Mouse (Mus musculus) brown adipose tissue, adult 24 weeks (tissue): ENCODE measurements around the gene Olfml2a. TPM values are rescaled to one million over a fixed set of nuclear protein-coding genes. Genes with fewer than 3 reads are reported as not detected.

Experiments
- H3K27ac ChIP-seq: fragments of 200-500 bp; replicated peaks from 2 replicates; pipeline ENCODE4 v1.5.1; 2012; ENCODE audit warnings: low read depth, mild to moderate bottlenecking, low read length
- H3K4me1 ChIP-seq: fragments of 200-500 bp; 2 replicates; pipeline ENCODE4 v1.6.1; 2012; ENCODE audit warnings: low read length, mixed read lengths; ENCODE audit not compliant: control insufficient read depth, insufficient read depth, insufficient read length
- H3K4me3 ChIP-seq: fragments of 200-500 bp; 2 replicates; pipeline ENCODE4 v1.5.1; 2012; ENCODE audit warnings: low read depth, mild to moderate bottlenecking, low read length, moderate library complexity; ENCODE audit not compliant: insufficient read depth
- polyA plus RNA-seq: library from polyadenylated mRNA; stranded (reverse); fragments of >200 nt; gene quantifications from 2 replicates; pipeline ENCODE4 v1.2.4, GENCODE M21; 2012; ENCODE audit not compliant: missing spikeins, insufficient read depth, insufficient read length

Gene Olfml2a
- polyA plus RNA-seq, 1 experiment, result 4.9 TPM

DNA sequence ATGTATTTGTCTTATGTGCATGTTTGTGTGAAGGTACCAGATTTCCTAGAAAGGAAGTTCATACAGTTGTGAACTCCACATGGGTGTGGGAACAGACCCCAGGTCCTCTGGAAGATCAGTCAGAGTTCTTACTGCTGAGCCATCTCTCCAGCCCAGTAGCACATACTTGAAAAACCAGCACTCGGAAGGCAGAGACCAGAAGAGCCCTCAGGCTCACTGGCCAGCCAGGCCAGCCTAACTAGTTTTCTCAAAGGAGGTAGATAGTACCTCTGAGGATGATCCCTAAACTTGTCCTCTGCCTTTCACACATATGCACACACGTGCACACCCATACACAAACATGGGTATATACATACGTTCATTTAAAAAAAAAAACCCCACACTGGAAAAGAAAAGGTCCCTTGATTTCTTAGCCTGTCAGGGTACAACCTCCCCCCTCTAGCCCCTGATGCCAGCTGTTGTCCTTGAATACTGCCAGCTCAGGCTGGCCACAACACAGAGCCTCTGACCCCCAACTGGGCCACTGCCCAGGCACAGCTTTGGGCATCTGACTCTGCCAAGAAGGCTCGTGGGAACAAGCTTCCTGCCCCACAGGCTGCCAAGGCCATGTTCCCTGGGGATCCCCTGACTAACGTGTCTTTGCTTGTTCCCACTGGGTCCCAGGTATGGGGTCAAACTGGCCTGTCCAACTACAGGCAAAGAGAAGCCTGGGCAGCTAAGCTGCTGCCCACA is 21.5 kb downstream of the Olfml2a start:
- Histone ChIP-seq H3K27ac (peak overlapping the region; percentile 78), H3K4me1 (peaks cover 19% of the 10 kb centered on the region), H3K4me3 (no peak overlapping the region)

DNA sequence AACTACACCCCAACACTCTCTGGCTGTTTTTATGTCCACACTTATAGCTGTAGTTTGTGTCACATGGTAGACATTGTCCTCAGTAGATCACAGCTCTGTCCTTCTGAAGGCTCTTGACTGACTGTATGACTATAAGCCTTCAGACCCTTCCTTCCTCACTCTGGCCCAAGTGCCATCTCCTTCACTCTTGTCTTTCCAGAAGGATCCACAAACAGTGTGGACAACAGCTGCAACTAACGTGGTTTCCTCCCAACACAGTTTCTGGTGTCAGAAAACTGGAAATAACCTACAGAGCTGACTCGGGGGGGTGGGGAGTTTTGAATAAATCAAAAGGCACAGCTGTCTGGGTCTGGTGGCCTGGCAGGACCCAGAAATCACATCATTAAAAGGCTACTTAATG is 24.3 kb downstream of the Olfml2a start:
- Histone ChIP-seq H3K4me3 (no peak overlapping the region), H3K4me1 (peaks cover 7% of the 10 kb centered on the region), H3K27ac (no peak overlapping the region)

DNA sequence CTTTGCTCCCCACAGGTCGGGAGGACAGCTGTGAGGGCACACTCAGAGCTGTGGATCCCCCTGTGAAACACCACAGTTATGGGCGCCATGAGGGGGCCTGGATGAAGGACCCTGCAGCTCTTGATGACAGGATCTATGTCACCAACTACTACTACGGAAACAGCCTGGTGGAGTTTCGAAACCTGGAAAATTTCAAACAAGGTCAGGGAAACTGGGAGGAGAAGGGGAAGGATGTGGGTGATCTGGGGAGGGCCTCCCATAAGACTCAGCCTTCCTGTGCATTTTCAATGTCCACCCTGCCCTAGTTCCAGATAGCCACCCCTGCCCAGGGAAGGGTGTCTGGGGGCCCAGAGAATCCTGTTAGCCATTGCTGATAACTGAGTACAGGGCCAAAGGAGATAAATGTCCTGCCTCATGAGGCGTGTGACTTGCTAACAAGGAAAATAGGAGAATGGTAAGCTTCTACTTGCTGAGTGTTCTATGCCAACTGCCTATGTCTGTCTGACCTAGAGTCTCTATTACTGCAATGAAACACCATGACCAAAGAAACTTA is 26.0 kb downstream of the Olfml2a start:
- Histone ChIP-seq H3K27ac (no peak overlapping the region), H3K4me3 (no peak overlapping the region), H3K4me1 (peaks cover 2% of the 10 kb centered on the region; the same call in 1 of the 2 replicates)

DNA sequence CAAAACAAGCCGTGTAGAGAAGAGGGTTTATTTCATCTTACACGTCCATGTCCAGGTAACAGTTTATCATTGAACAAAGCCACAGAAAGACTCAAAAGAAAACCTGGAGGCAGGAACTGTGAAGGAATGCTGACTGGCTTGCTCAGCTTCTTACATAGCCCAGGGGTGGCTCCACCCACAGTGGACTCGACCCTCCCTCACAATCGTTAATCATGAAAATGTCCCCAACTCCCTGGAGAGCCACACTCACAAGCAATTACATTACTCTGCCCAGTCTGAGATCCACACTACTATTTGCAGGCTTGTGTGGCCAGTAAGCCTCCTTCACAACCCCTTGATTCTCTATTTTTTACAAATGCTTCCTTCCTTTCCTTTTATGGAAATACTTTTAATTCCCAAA is 32.4 kb downstream of the Olfml2a start:
- no peak overlapping the region for H3K27ac ChIP-seq
- no peak overlapping the region for H3K4me3 ChIP-seq
- no peaks in the 10 kb centered on the region for H3K4me1 ChIP-seq

DNA sequence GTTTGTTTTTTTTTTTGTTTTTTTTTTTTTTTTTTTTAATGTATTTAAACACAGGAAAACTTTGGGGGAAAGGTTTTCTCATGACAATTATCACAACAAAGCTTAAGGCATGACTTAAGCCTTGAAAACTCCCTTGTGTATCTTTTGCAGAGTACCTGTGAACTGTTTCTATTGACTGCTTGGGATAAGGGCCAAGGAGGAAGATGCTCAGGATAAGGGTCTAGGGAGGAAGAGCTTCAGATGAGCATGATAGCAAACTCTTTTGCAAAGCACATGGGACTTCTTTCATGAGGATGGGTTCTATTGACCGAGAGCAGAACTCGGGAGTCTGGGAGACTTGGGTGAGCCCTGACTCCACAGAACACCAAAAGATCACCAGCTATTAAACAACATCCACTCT is 37.9 kb downstream of the Olfml2a start:
- Histone ChIP-seq H3K27ac (no peak overlapping the region), H3K4me3 (no peak overlapping the region), H3K4me1 (peaks cover 2% of the 10 kb centered on the region)

DNA sequence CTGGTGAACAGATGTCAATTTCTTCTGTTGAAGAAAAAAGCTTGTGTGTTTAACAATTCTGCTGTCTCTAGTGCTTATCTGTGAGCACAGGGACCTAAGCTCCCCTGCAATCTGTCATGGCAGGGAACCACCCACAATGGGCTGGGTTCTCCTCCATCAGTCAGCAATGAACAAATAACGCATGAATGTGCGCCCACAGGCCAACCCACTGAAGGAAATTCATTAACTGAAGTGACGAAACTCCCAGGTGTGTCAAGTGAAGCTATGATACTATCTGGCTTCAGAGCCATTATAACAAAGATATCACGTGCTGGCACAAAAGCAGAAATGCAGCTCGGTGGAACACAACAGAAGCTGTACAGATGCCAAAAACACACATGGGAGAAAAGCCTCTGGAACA is 38.3 kb downstream of the Olfml2a start:
- Histone ChIP-seq H3K4me1 (peaks cover 3% of the 10 kb centered on the region), H3K27ac (no peak overlapping the region), H3K4me3 (no peak overlapping the region)

DNA sequence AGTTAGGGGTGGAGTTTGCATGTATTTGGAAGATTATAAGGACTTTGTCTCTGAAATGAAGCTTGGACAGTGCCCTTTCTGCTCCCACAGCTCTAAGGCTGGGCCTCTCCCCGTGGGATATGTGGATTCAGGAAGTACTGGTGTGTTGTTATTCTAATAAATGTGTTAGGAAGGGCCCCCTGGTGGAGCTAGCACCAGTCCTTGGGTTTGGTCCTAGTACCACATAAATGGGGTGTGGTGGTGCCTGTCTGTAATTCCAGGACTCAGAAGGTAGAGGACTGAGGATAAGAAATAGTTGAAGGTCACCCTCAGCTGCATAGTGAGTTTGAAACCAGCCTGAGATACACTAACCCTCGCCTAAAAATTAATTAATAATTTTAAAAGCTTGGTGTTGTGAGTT is 41.4 kb downstream of the Olfml2a start:
- peaks cover 19% of the 10 kb centered on the region for H3K4me1 ChIP-seq
- peak overlapping the region; percentile 64 for H3K27ac ChIP-seq
- no peak overlapping the region for H3K4me3 ChIP-seq

DNA sequence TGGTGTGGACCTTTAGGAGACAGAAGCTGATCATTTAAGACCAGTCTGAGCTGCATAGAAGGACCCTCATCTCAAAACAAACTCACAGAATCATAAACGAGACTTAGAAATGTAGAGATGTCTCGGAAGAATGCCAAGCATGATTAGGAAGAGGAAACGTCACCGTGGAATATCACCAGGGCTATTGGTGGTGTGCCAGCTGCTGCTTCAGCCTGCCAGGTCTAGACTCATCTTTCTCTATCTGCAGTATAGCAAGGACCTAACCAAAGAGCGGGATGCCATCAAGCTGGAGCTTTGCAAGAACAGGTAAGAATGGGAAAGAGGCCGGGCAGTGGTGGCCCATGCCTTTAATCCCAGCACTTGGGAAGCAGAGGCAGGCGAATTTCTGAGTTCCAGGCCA is 41.9 kb downstream of the Olfml2a start:
- Histone ChIP-seq H3K4me1 (peaks cover 19% of the 10 kb centered on the region), H3K4me3 (no peak overlapping the region), H3K27ac (0 out of 2 replicates have a peak overlapping the region, but pooled peaks have one; percentile 7)

DNA sequence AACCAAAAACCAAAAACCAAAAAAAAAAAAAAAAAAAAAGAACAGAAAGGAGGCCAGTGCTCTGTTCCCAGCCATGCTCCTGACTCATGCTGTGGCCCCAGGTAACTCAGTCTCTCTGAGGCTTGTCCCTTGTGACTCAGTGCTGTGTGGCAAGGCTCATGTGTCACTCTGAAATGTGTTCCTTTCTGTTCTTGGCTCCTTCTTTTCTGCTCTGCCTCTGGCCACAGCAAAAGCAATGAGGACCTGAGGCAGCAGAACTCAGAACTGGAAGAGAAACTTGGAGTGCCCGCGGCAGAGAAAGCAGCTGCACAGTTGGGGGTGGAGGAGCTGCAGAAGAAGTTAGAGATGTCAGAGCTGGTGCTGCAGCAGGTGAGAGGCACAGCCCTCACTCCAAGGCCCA is 42.4 kb downstream of the Olfml2a start:
- peaks cover 19% of the 10 kb centered on the region for H3K4me1 ChIP-seq
- no peak overlapping the region for H3K27ac ChIP-seq
- no peak overlapping the region for H3K4me3 ChIP-seq

DNA sequence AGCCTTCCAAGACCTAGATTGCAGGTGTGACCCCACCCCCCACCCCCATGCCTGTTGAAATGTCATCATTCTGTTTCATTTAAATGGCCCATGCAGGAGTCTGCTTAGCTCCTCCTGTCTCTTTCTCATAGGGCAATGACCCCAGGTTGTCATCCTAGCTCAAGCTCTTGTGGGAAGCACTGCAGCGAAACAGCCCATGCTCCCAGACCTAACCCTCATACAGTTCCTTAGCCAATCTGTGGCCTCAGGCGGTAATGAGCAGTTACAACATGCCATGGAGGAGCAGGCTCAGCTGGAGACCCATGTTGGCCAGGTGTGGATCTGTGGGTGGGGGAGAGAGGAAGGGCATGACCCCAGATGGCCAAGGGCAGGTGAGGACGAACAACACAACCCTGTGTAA is 43.4 kb downstream of the Olfml2a start:
- Histone ChIP-seq H3K4me3 (no peak overlapping the region), H3K27ac (no peak overlapping the region), H3K4me1 (peaks cover 19% of the 10 kb centered on the region)

DNA sequence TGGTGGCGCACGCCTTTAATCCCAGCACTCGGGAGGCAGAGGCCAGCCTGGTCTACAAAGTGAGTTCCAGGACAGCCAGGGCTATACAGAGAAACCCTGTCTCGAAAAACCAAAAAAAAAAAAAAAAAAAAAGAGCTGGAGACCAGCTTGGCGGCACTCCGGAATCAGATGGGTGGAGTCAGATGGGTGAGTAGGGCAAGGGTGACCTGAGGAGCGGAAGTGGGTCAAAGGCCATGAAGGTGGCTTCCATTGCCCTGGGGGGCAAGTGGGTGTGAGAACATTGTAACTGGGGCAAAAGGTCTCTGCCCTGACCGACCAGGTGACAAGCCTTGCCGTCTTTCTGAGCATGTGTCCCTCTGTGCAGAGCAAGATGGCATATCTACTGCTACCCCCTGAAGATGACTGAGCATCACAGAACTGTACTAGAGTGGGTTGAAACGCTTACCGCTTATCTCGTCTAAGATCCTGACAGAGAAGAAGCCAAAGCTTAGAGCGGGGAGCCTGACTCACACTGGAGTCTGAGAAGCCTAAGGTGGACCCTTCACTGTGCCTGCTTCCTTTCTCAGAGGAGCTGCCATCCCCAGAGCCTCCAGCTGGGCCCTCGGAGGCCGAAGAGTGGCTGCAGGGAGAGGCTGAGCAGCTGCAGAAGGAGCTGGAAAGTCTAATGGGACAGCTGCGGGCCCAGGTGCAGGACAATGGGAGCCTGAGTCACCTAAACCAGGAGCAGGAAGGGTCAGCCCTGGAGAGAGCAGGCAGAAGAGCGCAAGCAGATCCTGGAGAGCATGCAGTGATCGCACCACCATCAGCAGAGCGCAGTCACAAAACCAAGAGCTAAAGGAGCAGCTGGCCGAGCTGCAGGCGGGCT is 44.4 kb downstream of the Olfml2a start:
- Histone ChIP-seq H3K4me1 (peaks cover 19% of the 10 kb centered on the region), H3K27ac (no peak overlapping the region; the same call in 1 of the 2 replicates), H3K4me3 (no peak overlapping the region)

DNA sequence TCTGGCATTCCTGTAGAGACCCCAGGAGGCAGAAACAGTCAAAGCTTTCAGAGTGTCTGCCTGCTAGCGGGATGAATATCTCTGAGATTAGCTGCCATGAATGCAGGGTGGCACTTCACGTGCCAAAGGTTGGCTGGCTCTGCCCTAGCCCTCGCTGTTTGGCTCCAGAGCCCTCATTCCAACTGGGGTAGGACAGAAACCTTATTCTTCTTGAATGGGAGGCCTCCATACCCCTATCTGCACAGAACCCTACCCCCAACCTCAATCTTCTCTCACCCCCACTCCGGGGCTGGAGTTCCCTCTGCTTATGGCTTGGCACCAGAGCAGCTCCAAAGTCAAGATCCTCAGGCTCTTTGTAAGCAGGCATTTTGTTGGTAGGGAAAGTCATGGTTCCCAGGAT is 46.1 kb downstream of the Olfml2a start:
- Histone ChIP-seq H3K27ac (no peak overlapping the region), H3K4me1 (peaks cover 19% of the 10 kb centered on the region), H3K4me3 (no peak overlapping the region)

DNA sequence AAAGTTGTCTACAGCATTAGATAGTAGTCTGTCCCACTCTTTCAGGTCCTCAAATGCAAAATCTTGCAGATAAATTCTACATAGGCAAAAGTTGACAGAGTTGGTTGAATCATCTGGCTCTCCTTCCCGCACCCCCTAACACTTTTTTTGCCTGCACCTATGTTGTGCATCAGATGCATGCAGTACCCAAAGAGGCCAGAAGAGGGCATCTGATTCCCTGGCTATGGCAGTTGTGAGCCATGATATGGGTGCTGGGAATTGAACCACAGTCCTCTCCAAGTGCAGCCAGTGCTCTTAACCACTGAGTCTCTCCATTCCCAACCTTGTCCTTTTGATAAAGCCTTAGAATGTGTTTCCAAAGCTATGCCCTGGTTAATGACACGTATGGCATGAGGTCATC is 51.7 kb downstream of the Olfml2a start:
- H3K4me1 ChIP-seq, result peaks cover 12% of the 10 kb centered on the region
- H3K4me3 ChIP-seq, result no peak overlapping the region
- H3K27ac ChIP-seq, result no peak overlapping the region

DNA sequence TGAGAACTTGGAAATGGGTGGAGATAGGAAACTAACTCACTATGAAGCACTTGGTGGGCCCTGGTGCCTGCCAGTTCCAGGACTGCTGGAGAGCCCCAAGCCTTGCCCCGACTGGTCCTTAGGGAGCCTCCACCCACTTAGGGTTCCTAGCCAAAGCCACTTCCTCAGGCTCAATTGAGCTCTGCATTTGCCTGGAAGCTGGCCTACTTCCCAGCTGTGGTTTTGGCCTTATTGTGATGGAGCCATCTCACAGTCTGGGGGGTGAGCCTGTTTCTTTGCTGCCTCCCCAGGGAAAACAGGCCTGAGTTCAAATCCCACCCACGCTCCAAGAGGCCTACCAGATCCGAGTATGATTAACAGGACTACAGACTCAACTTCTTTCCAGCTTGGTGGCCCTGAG is 54.8 kb downstream of the Olfml2a start:
- H3K4me3 ChIP-seq, result no peak overlapping the region
- peaks cover 12% of the 10 kb centered on the region for H3K4me1 ChIP-seq
- no peak overlapping the region for H3K27ac ChIP-seq

DNA sequence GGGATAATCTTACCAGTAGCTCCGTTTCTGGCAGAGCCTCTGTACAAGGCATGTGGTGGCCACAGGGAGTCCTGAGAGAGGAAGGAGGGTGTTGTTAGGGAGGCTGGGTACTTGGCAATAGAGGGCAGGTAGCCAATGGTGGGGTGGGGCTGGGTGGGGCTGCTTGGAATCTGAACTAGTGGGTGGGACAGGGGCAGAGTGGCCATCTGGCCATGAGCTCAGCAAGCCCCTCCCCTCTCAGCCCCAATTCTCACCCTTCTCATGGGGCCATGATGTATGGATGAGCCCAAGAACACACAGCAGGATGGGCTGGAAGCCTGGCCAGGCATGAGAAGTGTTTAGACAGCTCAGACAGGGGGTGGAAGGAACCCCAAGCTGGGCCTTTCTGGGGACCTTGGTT is 55.6 kb downstream of the Olfml2a start:
- Histone ChIP-seq H3K4me3 (no peak overlapping the region), H3K4me1 (peaks cover 12% of the 10 kb centered on the region), H3K27ac (no peak overlapping the region)
